Mouse (Mus musculus): ENCODE data around the gene Pald1. TPM values are rescaled to one million over a fixed set of nuclear protein-coding genes. Genes with fewer than 3 reads are reported as not detected.

Pald1 gene
- polyA plus RNA-seq, 1 experiment, result 7.5 TPM

GRCm38 (mm10) chr10:61274532-61274931 lies 108.8 kb downstream of the Pald1 start:
- Histone ChIP-seq H3K4me1 (ENCODE audit: control insufficient read depth, insufficient read depth, low read length) (peaks cover 12% of the 10 kb centered on the region), H3K36me3 (ENCODE audit: control insufficient read depth, insufficient read depth, low read length) (no peaks in the 10 kb centered on the region), H3K27ac (ENCODE audit: control insufficient read depth, insufficient read depth, low read depth, low read length) (no peak overlapping the region), H3K27me3 (ENCODE audit: control insufficient read depth, insufficient read depth, low read length) (no peaks in the 10 kb centered on the region), H3K4me3 (ENCODE audit: control insufficient read depth, low read depth, low read length) (no peak overlapping the region)
- TF ChIP-seq CTCF (IDR thresholded peaks at IDR 0.05; ENCODE audit: control insufficient read depth, insufficient read depth, insufficient replicate concordance, low read depth, low read length), result no peak
- no peak for TF ChIP-seq POLR2A (IDR thresholded peaks at IDR 0.05; ENCODE audit: control insufficient read depth, low read depth, low read length)

DNA sequence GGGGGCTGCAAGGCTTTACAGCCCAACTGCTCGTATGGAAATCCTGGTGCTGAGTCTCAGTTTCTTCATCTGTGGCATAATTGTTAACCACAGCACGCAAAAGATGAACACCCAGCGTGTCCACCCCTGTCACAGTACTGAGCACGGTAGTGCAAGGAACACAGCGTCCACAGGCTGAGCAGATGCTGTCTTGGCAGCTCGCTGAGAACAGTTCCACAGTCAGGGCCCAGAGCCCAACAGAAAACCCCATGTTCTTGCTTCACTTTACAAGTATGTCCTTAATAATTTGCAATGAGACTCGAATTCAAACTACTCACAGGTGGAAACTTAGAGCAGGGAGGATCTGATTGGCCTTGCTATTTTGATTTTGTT lies 109.5 kb downstream of the Pald1 start:
- H3K27ac ChIP-seq (ENCODE audit: control insufficient read depth, insufficient read depth, low read depth, low read length), result peak overlapping the region; percentile 29
- no peak overlapping the region for H3K4me3 ChIP-seq (ENCODE audit: control insufficient read depth, low read depth, low read length)
- H3K36me3 ChIP-seq (ENCODE audit: control insufficient read depth, insufficient read depth, low read length), result no peaks in the 10 kb centered on the region
- peaks cover 12% of the 10 kb centered on the region for H3K4me1 ChIP-seq (ENCODE audit: control insufficient read depth, insufficient read depth, low read length)
- no peak for TF ChIP-seq POLR2A (IDR thresholded peaks at IDR 0.05; ENCODE audit: control insufficient read depth, low read depth, low read length)
- TF ChIP-seq CTCF (IDR thresholded peaks at IDR 0.05; ENCODE audit: control insufficient read depth, insufficient read depth, insufficient replicate concordance, low read depth, low read length), result no peak
- no peaks in the 10 kb centered on the region for H3K27me3 ChIP-seq (ENCODE audit: control insufficient read depth, insufficient read depth, low read length)

DNA sequence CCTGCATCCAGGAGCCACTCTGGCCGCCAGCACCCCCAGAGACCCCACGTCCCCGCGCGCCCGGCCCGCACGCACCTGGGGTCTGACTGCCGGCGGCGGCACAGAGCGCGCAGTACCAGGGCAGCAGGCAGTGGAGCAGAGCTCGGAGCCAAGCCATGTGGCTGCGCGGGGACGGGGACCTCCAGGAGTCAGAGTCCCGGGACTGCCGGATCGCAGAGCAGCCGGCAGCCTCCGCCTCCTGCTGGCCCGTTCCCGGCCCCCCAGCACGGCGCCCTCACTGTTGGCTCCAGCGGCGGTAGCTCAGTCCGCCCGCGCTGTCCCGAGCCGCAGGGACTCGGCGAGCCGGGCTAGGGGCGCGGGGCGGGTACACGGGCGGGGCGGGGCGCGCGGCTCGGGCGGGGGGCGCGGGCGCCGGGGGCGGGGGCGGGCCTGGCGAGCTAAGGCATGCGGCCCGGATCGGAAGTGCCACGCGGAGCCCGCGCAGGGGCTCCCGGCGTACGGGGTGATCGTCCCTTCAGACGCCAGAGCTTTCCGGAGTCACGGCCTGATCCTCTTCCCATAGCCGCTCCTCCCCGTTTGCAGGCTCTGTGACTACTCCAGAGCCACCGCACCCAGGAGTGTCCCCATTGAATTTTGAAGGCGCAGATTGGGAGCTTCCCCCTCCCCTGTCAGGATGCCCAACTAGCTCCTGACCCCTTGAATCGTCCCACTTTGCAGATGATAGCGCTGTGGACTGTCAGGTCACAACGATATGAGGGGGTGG lies 110.1 kb downstream of the Pald1 start, which contains the start of gene Adamts14:
TSS of gene Adamts14 (minus strand) at position 358 of the 763 bp plus-strand sequence.
- TF ChIP-seq CTCF (IDR thresholded peaks at IDR 0.05; ENCODE audit: control insufficient read depth, insufficient read depth, insufficient replicate concordance, low read depth, low read length) (no peak), POLR2A (IDR thresholded peaks at IDR 0.05; ENCODE audit: control insufficient read depth, low read depth, low read length) (no peak)
- Histone ChIP-seq H3K4me3 (ENCODE audit: control insufficient read depth, low read depth, low read length) (peak within 1 kb of the TSS; percentile 46), H3K27me3 (ENCODE audit: control insufficient read depth, insufficient read depth, low read length) (no peaks in the 10 kb centered on the region), H3K36me3 (ENCODE audit: control insufficient read depth, insufficient read depth, low read length) (no peaks in the 10 kb centered on the region), H3K27ac (ENCODE audit: control insufficient read depth, insufficient read depth, low read depth, low read length) (peak within 1 kb of the TSS; percentile 29), H3K4me1 (ENCODE audit: control insufficient read depth, insufficient read depth, low read length) (peaks cover 12% of the 10 kb centered on the region)

- Histone ChIP-seq H3K4me1 (ENCODE audit: control insufficient read depth, insufficient read depth, low read length) (peaks cover 12% of the 10 kb centered on the region), H3K36me3 (ENCODE audit: control insufficient read depth, insufficient read depth, low read length) (no peaks in the 10 kb centered on the region), H3K4me3 (ENCODE audit: control insufficient read depth, low read depth, low read length) (peak overlapping the region; percentile 46), H3K27me3 (ENCODE audit: control insufficient read depth, insufficient read depth, low read length) (no peaks in the 10 kb centered on the region), H3K27ac (ENCODE audit: control insufficient read depth, insufficient read depth, low read depth, low read length) (no peak overlapping the region; the same call in 1 of the 2 replicates)
- TF ChIP-seq CTCF (IDR thresholded peaks at IDR 0.05; ENCODE audit: control insufficient read depth, insufficient read depth, insufficient replicate concordance, low read depth, low read length), result no peak
- TF ChIP-seq POLR2A (IDR thresholded peaks at IDR 0.05; ENCODE audit: control insufficient read depth, low read depth, low read length), result no peak
These were observed 110.7 kb downstream of the Pald1 start for GRCm38 (mm10) chr10:61272631-61273030.

DNA sequence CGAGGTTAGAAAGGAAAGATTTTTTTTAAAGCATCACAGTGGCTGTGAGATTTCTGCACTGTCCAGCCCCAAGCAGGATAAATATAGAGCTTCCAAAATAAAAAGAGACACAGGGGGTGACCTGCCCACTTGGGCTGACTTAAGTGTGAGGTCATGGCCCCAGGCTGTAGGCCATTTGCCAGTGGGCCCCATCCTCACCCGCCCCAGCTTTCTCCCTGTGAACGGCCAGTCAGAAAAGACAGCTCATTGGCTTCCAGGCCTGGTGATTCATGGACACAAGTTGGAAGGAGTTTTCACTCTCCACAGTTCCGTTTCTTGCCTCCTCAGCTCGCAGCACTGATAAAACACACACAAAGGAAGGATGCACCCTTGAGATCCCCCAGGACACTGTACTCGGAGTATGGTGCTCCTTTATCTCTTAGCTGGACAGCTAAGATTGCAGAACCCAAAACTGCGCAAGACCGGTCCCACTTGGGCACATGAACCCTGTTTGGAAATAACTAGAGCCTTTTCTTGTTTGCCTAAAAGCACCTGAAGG lies 111.2 kb downstream of the Pald1 start:
- no peaks in the 10 kb centered on the region for H3K36me3 ChIP-seq (ENCODE audit: control insufficient read depth, insufficient read depth, low read length)
- peaks cover 12% of the 10 kb centered on the region for H3K4me1 ChIP-seq (ENCODE audit: control insufficient read depth, insufficient read depth, low read length)
- no peak overlapping the region for H3K4me3 ChIP-seq (ENCODE audit: control insufficient read depth, low read depth, low read length)
- H3K27ac ChIP-seq (ENCODE audit: control insufficient read depth, insufficient read depth, low read depth, low read length), result no peak overlapping the region
- TF ChIP-seq POLR2A (IDR thresholded peaks at IDR 0.05; ENCODE audit: control insufficient read depth, low read depth, low read length) (no peak), CTCF (IDR thresholded peaks at IDR 0.05; ENCODE audit: control insufficient read depth, insufficient read depth, insufficient replicate concordance, low read depth, low read length) (no peak)
- no peaks in the 10 kb centered on the region for H3K27me3 ChIP-seq (ENCODE audit: control insufficient read depth, insufficient read depth, low read length)

Other genes with a start within 250 kb of the Pald1 start
- gene Sgpl1, start 235.8 kb downstream of the Pald1 start, polyA plus RNA-seq (2012; rRNA removed), result 10.3 and 13.1 TPM in 2 replicates
- gene Tbata, start 211.6 kb downstream of the Pald1 start, polyA plus RNA-seq (2012; rRNA removed), result 590 and 599 TPM in 2 replicates
- gene Adamts14, start 110.1 kb downstream of the Pald1 start, polyA plus RNA-seq (2012; rRNA removed), result 0.61 and 0.77 TPM in 2 replicates
- gene Prf1, start 85.7 kb downstream of the Pald1 start, polyA plus RNA-seq (2012; rRNA removed), result not detected in 2 replicates
- gene Nodal, start 34.4 kb upstream of the Pald1 start, polyA plus RNA-seq (2012; rRNA removed), result 0.06 TPM in 1 of 2 replicates, not detected in the other
- 31.4 and 33.7 TPM in 2 replicates for gene Eif4ebp2, start 69.1 kb upstream of the Pald1 start, polyA plus RNA-seq (2012; rRNA removed)
- 3.3 and 3.6 TPM in 2 replicates for gene Lrrc20, start 92.3 kb upstream of the Pald1 start, polyA plus RNA-seq (2012; rRNA removed)
- 0.62 and 0.71 TPM in 2 replicates for gene Npffr1, start 212.0 kb upstream of the Pald1 start, polyA plus RNA-seq (2012; rRNA removed)